In the genomic region with DNA sequence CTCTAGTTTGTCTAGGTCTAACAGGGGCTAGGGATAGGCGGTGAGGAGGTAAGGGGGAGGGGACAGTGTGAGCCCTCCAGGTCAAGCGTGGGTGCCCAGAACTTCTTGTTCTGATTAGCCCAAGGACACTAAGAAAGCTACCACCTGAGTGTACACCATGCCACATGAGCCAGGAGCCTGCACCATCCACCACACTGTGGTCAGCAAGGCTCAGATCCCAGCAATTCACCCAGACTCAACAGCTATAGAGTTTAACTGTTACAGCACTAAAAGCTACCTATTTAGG, we compare ENCODE assay signal across 12 mouse cellular contexts. TPM values are rescaled to one million over a fixed set of nuclear protein-coding genes. Genes with fewer than 3 reads are reported as not detected.
DNase-seq lines count a peak whose midpoint lies in the region; ATAC-seq and TF ChIP-seq lines count a peak whose summit lies in the region.
"Had no signal": no experiment of that assay in that cellular context is flagged by ENCODE, and none has a peak within 500 bp of the region (broad histone marks: within the 10 kb centered on the region; RNA-seq: fewer than 3 reads in every experiment).

No protein-coding gene starts in this region.

- no peak overlapping the region for H3ac ChIP-seq in myocyte (ENCODE audit: control insufficient read depth, insufficient read length)

- TF ChIP-seq CTCF in lung, postnatal 0 days (IDR thresholded peaks at IDR 0.05), result no peak
- TF ChIP-seq CTCF in layer of hippocampus, adult 2 months (conservative IDR thresholded peaks at IDR 0.05), result no peak

- TF ChIP-seq EP300 in lung, postnatal 0 days (IDR thresholded peaks at IDR 0.05), result no peak

- no peak overlapping the region for H3K27ac ChIP-seq in heart, embryonic 12.5 days (ENCODE audit: poor library complexity, severe bottlenecking)
- H3K27ac ChIP-seq in heart, embryonic 10.5 days, result no peak overlapping the region
- H3K27ac ChIP-seq in lung, postnatal 0 days (ENCODE audit: low read length), result peak overlapping the region; percentile 51
- H3K27ac ChIP-seq in intestine, embryonic 15.5 days, result 0 out of 2 replicates have a peak overlapping the region, but pooled peaks have one; percentile 71
- H3K27ac ChIP-seq in layer of hippocampus, adult 2 months, result no peak overlapping the region
- H3K27ac ChIP-seq: forebrain, embryonic 10.5 days had no signal

- 0 out of 2 replicates have a peak overlapping the region, but pooled peaks have one; percentile 0 for H3K9ac ChIP-seq in heart, embryonic 12.5 days
- no peak overlapping the region for H3K9ac ChIP-seq in lung, postnatal 0 days (replicated peaks; ENCODE audit: low read depth)
- H3K9ac ChIP-seq in intestine, embryonic 15.5 days, result no peak overlapping the region

- ATAC-seq in heart, embryonic 12.5 days (ENCODE audit: insufficient number of reproducible peaks, low FRiP score), result no peak
- ATAC-seq in lung, postnatal 0 days, result peak; percentile 16
- no peak for ATAC-seq in intestine, embryonic 15.5 days

- 62% methylated on average over 2 of the region's 2 CpGs for WGBS in heart, embryonic 12.5 days
- WGBS in heart, embryonic 10.5 days, result 59% methylated on average over 2 of the region's 2 CpGs
- 35% methylated on average over 2 of the region's 2 CpGs for WGBS in lung, postnatal 0 days
- WGBS in intestine, embryonic 15.5 days, result 68% methylated on average over 2 of the region's 2 CpGs

- H3K4me1 ChIP-seq in heart, embryonic 12.5 days (replicated peaks), result peaks cover 49% of the 10 kb centered on the region
- peaks cover 54% of the 10 kb centered on the region for H3K4me1 ChIP-seq in heart, embryonic 10.5 days
- no peaks in the 10 kb centered on the region for H3K4me1 ChIP-seq in lung, postnatal 0 days (ENCODE audit: insufficient read depth, low read depth, low read length)
- peaks cover 25% of the 10 kb centered on the region for H3K4me1 ChIP-seq in intestine, embryonic 15.5 days (replicated peaks)

- H3K4me2 ChIP-seq in heart, embryonic 12.5 days, result peak overlapping the region; percentile 47
- H3K4me2 ChIP-seq in lung, postnatal 0 days (replicated peaks; ENCODE audit: low read depth, low read length), result peak overlapping the region; percentile 52
- H3K4me2 ChIP-seq in intestine, embryonic 15.5 days (replicated peaks), result peak overlapping the region; percentile 38
- peak overlapping the region; percentile 69 for H3K4me2 ChIP-seq in myocyte (ENCODE audit: low read depth)

- H3K9me3 ChIP-seq in heart, embryonic 12.5 days (replicated peaks), result no peaks in the 10 kb centered on the region
- no peaks in the 10 kb centered on the region for H3K9me3 ChIP-seq in heart, embryonic 10.5 days
- H3K9me3 ChIP-seq in lung, postnatal 0 days (ENCODE audit: low read length), result no peaks in the 10 kb centered on the region
- H3K9me3 ChIP-seq in intestine, embryonic 15.5 days, result no peaks in the 10 kb centered on the region
- H3K9me3 ChIP-seq: forebrain, embryonic 10.5 days had no signal

- H3K4me3 ChIP-seq in heart, embryonic 12.5 days, result no peak overlapping the region
- H3K4me3 ChIP-seq in heart, embryonic 10.5 days, result no peak overlapping the region
- peak overlapping the region; percentile 20; the same call in 1 of the 2 replicates for H3K4me3 ChIP-seq in lung, postnatal 0 days (ENCODE audit: low read depth, low read length)
- H3K4me3 ChIP-seq in intestine, embryonic 15.5 days (replicated peaks), result no peak overlapping the region
- no peak overlapping the region for H3K4me3 ChIP-seq in myocyte
- H3K4me3 ChIP-seq in layer of hippocampus, adult 2 months, result no peak overlapping the region
- H3K4me3 ChIP-seq: forebrain, embryonic 10.5 days had no signal

- TF ChIP-seq POLR2A in myocyte (IDR thresholded peaks at IDR 0.05; ENCODE audit: insufficient read length, low read depth), result no peak

- H3K36me3 ChIP-seq in heart, embryonic 12.5 days, result no peaks in the 10 kb centered on the region
- H3K36me3 ChIP-seq in heart, embryonic 10.5 days, result no peaks in the 10 kb centered on the region
- H3K36me3 ChIP-seq in lung, postnatal 0 days (ENCODE audit: insufficient read depth, low read length), result no peaks in the 10 kb centered on the region
- H3K36me3 ChIP-seq in intestine, embryonic 15.5 days, result no peaks in the 10 kb centered on the region
- H3K36me3 ChIP-seq in myocyte (ENCODE audit: control insufficient read depth, insufficient read depth), result no peaks in the 10 kb centered on the region
- H3K36me3 ChIP-seq: forebrain, embryonic 10.5 days had no signal

- H3K79me2 ChIP-seq in myocyte (ENCODE audit: control insufficient read depth, insufficient read depth), result peaks cover 5% of the 10 kb centered on the region

- DNase-seq in heart, embryonic 10.5 days (ENCODE audit: low spot score), result no peak
- DNase-seq in lung, postnatal 0 days (ENCODE audit: low spot score), result no peak
- DNase-seq in lung, postnatal 4 days, result no peak
- no peak for DNase-seq in layer of hippocampus, adult 2 months (ENCODE audit: low spot score in 2 of 2)
- no peak for DNase-seq in spleen, postnatal 10 days (ENCODE audit: low spot score in 2 of 2)
- DNase-seq: cerebellum, postnatal 36 days; kidney, postnatal 14 days; left cerebral cortex, postnatal 4 days had no signal

- no peaks in the 10 kb centered on the region for H3K27me3 ChIP-seq in heart, embryonic 12.5 days (replicated peaks)
- no peaks in the 10 kb centered on the region for H3K27me3 ChIP-seq in heart, embryonic 10.5 days (ENCODE audit: insufficient read depth, poor library complexity, severe bottlenecking)
- no peaks in the 10 kb centered on the region for H3K27me3 ChIP-seq in lung, postnatal 0 days (replicated peaks; ENCODE audit: insufficient read depth, low read length)
- no peaks in the 10 kb centered on the region for H3K27me3 ChIP-seq in intestine, embryonic 15.5 days (replicated peaks)
- H3K27me3 ChIP-seq in myocyte (ENCODE audit: control insufficient read depth, insufficient read depth, insufficient read length), result no peaks in the 10 kb centered on the region

TF ChIP-seq in myocyte, 11 proteins besides CTCF, POLR2A, EP300 and RAD21:
- TF ChIP-seq USF1 (IDR thresholded peaks at IDR 0.05; ENCODE audit: low read depth) (no peak), REST (IDR thresholded peaks at IDR 0.05; ENCODE audit: insufficient read depth, insufficient read length) (no peak), MYOG (IDR thresholded peaks at IDR 0.05; ENCODE audit: control insufficient read depth in 1 of 3, insufficient read depth in 1 of 3, insufficient read length in 2 of 3, low read depth in 2 of 3) (no peak), TCF3 (IDR thresholded peaks at IDR 0.05; ENCODE audit: insufficient read length, low read depth) (no peak), TCF12 (IDR thresholded peaks at IDR 0.05; ENCODE audit: insufficient read depth, poor library complexity, severe bottlenecking) (no peak), CEBPB (IDR thresholded peaks at IDR 0.05; ENCODE audit: insufficient read depth, poor library complexity, severe bottlenecking) (no peak), MYOD1 (IDR thresholded peaks at IDR 0.05; ENCODE audit: control insufficient read depth in 1 of 3, insufficient read length in 2 of 3, low read depth in 2 of 3) (no peak), SRF (IDR thresholded peaks at IDR 0.05; ENCODE audit: control insufficient read depth, insufficient read length, low read depth) (no peak), E2F4 (IDR thresholded peaks at IDR 0.05; ENCODE audit: insufficient read depth) (no peak), MAX (IDR thresholded peaks at IDR 0.05; ENCODE audit: low read depth) (no peak), POLR2AphosphoS2 (IDR thresholded peaks at IDR 0.05; ENCODE audit: insufficient read length, low read depth) (no peak)

RNA-seq across cellular contexts. Expression of gene Dnmbp, which starts 22.6 kb away (rescaled TPM):
- polyA plus RNA-seq in heart, embryonic 12.5 days (2016; fragmentation: Nextera tagmentation; extraction: Ambion mirVana), result 11.8 and 11.9 TPM in 2 replicates
- 11.9 and 15.1 TPM in 2 replicates for polyA plus RNA-seq in heart, embryonic 10.5 days (2016; fragmentation: Nextera tagmentation; extraction: Ambion mirVana)
- 10.0 and 10.2 TPM in 2 replicates for polyA plus RNA-seq in lung, postnatal 0 days (2015; fragmentation: Nextera tagmentation; extraction: Ambion mirVana)
- 35.9 and 37.0 TPM in 2 replicates for polyA plus RNA-seq in intestine, embryonic 15.5 days (2015; fragmentation: Nextera tagmentation; extraction: Ambion mirVana)
- 7.8 TPM for polyA plus RNA-seq in myocyte (2012; fragmentation: generic; extraction: Trizol)
- total RNA-seq in layer of hippocampus, adult 2 months (2021), result 1 to 10 TPM; 9.2 to 9.3 TPM

Comparison
In these comparisons a context has a peak if more than half of its experiments do, and no peak if none do; other contexts are left out.
1. H3K27ac ChIP-seq: peak in lung, postnatal 0 days (single experiment) and intestine, embryonic 15.5 days (single experiment); none in heart, embryonic 12.5 days (single experiment), heart, embryonic 10.5 days (single experiment) and layer of hippocampus, adult 2 months (single experiment).
2. Peak in every context shown above with its lines, with median percentiles within 50 percentile points of each other: H3K4me2 ChIP-seq.